Mouse (Mus musculus): ENCODE results near the gene Fbxw2.
"Not testable (repeated sequence)": the region's sequence is repeated elsewhere in the genome, so short reads cannot be mapped to it uniquely, and the experiment has no call there.

Fbxw2 gene

DNA sequence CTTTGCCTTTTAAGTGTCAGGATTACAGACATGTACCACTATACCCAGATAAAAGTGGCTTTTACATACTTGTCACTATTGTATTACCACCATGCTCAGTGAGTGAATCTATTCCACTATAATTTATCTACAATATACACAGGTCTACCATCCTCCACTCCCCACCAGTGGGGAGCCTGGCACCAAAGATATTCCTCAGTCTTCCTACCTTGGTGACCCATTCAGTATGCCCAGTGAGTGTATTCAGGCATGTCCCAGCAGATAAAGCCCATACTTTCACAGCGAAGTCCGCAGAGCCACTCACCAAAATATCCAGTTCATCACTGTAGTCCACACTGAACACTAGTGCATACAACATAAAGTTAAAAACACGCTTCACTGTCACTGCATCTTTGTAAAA, 15.3 kb downstream of the Fbxw2 start:
- no peak for DNase-seq

DNA sequence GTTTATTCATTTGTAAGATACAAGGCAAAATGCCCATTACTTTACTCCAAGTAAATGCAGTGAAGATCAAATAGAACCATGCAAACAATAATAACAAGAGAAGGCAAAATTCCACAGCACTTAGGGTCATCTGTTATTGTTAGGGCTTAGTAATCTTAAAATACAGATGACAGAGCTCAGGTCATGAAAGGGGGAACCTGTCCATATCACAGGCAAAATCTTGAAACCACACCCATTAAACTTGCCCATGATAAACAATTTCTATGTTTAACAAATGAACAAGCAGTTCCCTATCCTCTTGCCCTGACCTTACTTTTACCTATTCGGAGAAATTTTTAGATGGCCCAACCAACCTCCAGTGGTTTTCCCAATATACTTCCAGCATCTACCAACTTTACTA, 16.5 kb downstream of the Fbxw2 start:
- no peak for DNase-seq

DNA sequence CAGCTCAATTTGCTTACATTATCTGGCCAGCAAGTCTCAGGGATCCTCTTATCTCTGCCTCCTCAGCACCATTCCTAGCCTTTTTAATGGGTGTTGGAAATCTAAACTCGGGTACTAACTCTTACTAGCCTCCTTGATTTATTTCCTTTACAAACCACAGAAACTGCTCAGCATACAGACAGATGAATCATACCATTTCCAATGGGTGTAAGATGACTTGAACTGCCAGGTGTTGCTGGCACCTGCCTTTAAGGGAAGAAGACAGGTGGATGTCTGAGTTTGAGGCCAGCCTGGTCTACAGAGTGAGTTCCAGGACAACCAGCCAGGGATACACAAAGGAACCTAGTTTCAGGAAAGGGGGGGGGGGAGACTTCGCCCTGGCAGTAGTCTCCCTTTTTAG, 18.1 kb downstream of the Fbxw2 start:
- DNase-seq, result no peak

GRCm38 (mm10) chr2:34805364-34805950, 20.7 kb downstream of the Fbxw2 start:
- DNase-seq, result peak; percentile 14 to 18

DNA sequence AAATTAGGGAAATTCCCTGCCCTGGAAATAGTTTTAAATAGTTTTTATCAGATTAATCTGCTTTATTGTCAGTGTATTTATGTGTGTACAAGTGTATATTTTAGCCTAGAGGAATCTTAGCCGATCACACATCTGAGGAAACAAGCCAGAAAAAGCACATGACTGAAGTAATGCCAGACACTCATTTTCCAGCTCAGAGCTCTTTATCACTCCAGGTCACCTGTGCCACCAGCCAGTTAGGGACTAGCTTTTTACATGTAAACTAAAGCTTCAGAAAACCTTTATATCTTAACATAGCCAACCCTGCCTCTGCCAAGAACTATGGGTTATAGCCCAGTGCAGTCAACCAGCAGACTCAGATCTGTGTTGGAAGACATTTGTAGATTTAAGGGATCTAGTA, 21.3 kb downstream of the Fbxw2 start:
- DNase-seq, result peak; percentile 41 to 58

GRCm38 (mm10) chr2:34804172-34804571, 21.9 kb downstream of the Fbxw2 start:
- DNase-seq, result no peak

GRCm38 (mm10) chr2:34803746-34804145, 22.4 kb downstream of the Fbxw2 start:
- no peak for DNase-seq

DNA sequence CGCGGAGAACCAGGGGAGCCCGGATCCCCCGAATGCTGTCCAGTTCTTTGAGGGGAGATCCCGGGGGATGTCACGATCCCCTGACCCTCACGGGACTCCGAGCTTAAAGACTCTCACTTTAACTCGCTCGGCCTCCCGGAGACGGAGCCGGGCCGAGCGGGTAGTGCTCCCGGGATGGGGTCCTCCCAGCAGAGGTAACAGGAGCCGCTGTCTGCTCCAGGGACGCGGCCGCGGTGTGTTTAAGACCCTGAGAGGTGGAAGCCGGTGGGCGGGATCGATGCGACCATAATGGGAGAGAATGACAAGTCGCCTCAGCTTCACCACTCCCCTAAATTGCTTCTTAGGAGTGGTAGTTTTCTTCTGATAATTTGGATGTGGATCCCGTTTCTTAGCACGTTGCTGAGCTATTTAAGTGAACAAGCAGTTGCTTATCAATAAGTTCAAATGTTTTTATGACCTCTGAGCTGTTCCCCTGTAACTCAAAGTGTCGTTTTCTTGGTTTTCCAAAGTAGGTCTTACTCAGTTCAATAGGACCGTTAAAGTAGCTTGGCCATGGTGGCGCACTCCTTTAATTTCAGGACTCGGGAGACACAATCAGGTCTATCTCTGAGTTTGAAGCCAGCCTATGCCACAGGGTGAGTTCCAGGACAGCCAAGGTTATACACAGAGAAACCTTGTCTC, 23.4 kb downstream of the Fbxw2 start:
- peak; percentile 25 to 32 for DNase-seq

DNA sequence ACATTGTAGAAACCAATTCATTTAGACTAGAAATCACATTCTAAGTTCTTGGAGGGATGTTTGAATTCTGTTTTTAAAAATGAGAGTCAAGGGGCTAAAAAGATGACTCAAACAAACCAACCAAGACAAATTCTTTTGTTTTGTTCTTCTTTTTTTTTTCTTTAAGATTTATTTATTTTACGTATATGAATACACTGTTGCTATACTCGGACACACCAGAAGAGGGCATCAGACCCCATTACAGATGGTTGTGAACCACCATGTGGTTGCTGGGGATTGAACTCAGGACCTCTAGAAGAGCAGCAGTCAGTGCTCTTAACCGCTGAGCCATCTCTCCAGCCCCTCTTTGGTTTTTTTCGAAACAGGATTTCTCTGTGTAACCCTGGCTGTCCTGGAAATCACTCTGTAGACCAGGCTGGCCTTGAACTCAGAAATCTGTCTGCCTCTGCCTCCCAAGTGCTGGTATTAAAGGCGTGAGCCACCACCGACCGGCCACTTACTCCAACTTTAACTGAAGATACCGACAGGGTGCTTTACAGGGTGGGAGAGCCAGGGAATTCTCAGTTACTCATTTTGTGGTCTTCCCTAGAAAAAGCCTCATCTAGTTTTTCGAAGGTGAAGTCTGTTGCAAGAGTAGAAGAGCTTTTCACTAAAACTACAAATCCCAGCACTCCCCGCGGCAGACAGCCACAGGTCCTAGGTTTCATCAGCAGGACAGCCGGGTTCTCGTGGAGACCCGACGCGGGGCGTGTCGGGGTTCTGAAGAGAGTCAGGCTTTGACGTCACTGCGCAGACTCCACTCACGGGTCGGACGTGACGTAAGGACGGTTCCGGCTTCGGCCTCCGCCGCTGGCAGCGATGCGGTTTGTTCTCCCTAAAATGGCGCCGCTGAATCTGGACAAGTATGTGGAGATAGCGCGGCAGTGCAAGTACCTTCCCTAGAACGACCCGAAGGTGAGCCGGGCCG, 24.3 kb downstream of the Fbxw2 start:
- peak; percentile 98 for DNase-seq

- no peak for DNase-seq
Measured at GRCm38 (mm10) chr2:34800371-34800770, 25.7 kb downstream of the Fbxw2 start.

DNA sequence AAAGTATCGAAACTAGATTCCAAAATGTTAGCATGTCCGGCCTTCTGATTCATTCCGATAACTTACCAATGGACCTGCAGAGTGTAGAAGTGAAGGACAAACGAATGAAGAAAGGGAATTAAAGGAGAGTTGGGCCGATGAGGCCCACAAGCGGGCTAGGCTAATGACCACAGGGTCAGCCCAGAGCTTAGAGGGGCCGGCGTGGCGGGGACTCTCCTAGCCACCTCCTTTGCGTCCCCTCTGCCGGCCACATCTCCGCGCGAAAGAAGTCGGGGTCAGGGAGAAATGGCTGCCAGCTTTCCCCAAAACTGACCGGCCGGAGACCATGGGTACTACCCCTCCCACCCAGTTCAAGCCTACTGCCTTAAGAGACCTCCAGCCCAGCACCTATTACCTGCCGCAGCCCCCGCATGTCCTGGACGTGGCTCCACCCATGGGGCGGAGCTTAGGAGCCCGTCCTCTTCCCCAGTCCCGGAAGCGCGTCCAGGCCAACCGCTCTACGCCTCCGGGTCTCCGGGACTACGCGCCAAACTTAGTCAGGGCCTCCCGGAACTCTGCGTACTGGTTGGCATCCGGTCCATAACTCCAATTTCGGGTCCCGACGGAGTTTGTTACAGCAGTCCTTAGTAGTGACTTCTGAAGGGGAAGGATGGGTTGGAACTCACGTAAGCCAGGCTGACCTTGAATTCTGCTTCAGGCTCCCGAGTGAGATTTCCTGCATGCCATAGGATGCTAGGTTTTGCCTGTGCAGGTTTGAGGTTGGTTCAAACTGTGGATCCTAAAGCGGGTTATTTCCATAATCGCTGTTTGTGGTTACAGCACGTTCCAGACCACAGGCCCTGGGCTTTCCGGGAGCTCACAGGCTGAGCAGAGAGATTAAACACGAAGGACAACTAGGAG, 26.5 kb downstream of the Fbxw2 start, which contains the start of gene Rabepk:
Gene Rabepk, minus strand, starts transcription at position 556 of the 900 bp plus-strand sequence.
- peak; percentile 86 to 87 for DNase-seq

- no peak for DNase-seq
Measured at GRCm38 (mm10) chr2:34795426-34795825, 30.7 kb downstream of the Fbxw2 start.

DNA sequence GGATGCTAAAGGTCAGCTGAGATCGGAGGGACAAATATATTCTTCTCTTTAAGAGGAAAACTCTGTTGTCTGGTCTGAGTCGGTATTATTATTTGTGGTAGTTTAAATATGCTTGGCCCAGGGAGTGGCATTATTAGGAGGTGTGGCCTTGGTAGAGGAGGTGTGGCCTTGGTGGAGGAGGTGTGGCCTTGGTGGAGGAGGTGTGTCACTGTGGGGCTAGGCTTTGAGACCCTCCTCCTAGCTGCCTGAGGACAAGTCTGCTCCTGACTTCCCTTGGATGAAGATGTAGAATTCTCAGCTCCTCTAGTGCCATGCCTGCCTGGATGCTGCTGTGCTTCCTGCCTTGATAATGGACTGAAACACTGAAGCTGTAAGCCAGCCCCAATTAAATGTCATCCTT, 31.6 kb downstream of the Fbxw2 start:
- DNase-seq, result no peak

GRCm38 (mm10) chr2:34792543-34792942, 33.6 kb downstream of the Fbxw2 start:
- DNase-seq, result not testable (repeated sequence)

GRCm38 (mm10) chr2:34790282-34790681, 35.8 kb downstream of the Fbxw2 start:
- DNase-seq, result no peak

DNA sequence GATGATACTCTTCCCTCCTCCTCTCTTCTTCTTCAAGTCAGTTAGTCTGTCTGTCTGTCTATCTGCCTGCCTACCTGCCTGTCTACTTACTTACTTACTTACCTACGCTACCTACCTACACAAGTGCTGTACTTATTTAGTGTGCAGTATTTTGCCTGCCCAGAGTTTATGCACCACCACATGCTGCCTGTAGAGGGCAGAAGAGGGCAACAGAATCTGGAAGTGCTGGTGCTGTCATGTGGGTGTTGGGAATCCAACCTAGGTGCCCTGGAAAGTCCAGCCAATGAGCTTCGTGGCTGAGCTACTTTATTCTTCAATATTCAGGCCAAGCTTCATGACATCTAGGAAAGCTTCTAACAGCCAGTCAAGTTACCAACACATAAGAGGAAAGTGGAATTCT, 42.0 kb downstream of the Fbxw2 start:
- DNase-seq, result peak; percentile 23 to 61

DNA sequence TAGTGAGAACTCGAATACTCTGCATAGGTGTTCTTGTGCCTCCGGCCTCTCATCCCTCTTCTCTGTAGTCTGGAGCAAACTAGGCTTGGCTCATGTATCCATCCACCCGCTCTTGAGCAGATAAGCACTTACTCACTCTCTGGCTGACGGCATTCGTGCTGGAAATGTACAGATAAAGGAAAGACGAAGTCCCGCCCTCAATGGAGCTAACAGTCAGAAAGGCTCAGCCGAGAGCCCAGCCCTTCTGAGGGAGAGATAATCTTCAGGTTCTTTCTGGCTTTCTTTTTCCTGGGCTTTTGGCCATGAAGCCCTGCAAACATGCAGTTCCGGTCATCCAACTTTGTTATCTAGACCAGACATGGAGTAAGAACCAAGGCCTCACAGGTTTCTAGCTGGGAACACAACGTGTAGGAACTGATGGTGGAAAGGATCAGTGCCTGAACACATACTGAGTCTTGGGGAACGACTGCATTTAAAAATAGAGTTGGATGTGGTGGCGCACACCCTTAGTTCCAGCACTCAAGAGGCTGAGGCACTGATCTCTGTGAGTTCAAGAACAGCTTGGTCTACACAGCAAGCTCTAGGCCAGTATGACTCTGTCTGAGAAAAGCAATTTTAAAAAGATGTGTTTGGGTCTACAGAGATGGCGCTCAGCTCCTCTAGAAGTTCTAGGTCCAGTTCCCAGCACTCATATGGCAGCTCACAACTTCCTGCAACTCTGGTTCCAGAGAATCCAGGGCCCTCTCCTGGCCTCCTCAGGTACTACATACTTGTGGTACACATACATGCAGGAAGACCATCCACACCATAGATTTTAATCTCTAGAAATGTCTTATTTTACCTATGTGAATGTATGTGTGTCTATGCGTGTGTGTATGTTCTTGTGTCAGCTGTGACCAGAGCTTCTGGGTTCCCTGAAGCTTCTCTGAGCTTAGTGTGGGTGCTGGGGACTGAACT, 42.8 kb downstream of the Fbxw2 start:
- DNase-seq, result no peak

- DNase-seq, result no peak
Measured at GRCm38 (mm10) chr2:34777237-34777868, 48.8 kb downstream of the Fbxw2 start.

GRCm38 (mm10) chr2:34774493-34774892, 51.6 kb downstream of the Fbxw2 start:
- DNase-seq, result no peak

DNA sequence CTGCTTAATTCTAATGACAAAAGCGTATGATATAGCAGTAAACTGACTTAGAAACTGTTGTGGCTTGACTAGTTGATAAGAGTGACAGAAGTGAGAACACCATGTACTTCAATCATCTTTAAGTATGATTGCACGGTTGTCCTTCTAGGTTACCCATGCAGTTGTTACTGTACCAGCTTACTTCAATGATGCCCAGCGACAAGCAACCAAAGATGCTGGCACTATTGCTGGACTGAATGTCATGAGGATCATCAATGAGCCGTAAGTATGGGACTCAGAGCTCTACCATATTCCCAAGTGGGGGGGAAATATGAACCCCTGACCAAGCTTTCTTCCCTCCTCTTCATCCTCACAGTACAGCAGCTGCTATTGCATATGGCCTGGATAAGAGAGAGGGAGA, 52.4 kb downstream of the Fbxw2 start:
- no peak for DNase-seq
